Mouse (Mus musculus): ENCODE results near the gene Dnajc1.

- TF ChIP-seq CTCF (IDR thresholded peaks at IDR 0.05; ENCODE audit: low read depth, low read length) (no peak), POLR2A (IDR thresholded peaks at IDR 0.05; ENCODE audit: extremely low read depth, insufficient read depth, low read length) (no peak)
Measured at GRCm38 (mm10) chr2:18265736-18266135, 126.9 kb downstream of the Dnajc1 start.

Data from liver, adult 2 months (tissue).